Mouse (Mus musculus) lung, postnatal 0 days (tissue): Measurements from ENCODE around the gene Nyap1.

Experiments
- CTCF ChIP-seq: IDR thresholded peaks from 2 replicates; pipeline ENCODE4 v1.5.1; 2016; ENCODE audit warnings: antibody characterized with exemption, mild to moderate bottlenecking
- EP300 ChIP-seq: IDR thresholded peaks from 2 replicates; pipeline ENCODE4 v1.6.1; 2016; ENCODE audit warnings: antibody characterized with exemption, mild to moderate bottlenecking, control low read depth

DNA sequence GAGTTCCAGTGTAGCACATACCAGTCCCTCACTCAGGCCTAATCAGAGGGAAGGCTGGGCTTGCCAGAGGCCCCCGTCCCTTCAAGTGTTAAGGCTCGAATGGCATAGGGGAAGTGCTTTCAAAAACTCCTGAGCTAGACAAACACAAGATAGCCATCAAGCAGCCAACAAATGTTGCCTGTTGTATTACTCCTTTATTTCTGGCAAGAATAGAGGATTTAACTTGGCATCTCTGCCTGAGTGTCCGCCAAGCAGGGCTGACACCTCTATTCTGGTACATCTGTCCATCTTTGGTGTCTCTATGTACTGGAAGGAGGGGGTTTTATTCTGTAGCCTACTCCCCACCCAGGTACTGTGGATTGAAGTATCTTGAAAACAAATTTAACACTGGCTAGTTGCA lies 14.7 kb upstream of the Nyap1 start:
- TF ChIP-seq CTCF (no peak), EP300 (no peak)
